Mouse (Mus musculus) megakaryocyte progenitor cell, adult 5-6 weeks (primary cell): ENCODE data around the gene Ptprd. TPM values are rescaled to one million over a fixed set of nuclear protein-coding genes. Genes with fewer than 3 reads are reported as not detected.
"Not testable (repeated sequence)": the region's sequence is repeated elsewhere in the genome, so short reads cannot be mapped to it uniquely, and the experiment has no call there.

Experiments
- ATAC-seq: replicated peaks from 2 replicates; pipeline ENCODE4 v1.8.0; 2016; ENCODE audit warnings: mild to moderate bottlenecking, moderate TSS enrichment, inconsistent platforms; ENCODE audit not compliant: poor library complexity
- total RNA-seq, 2 experiments: library from RNA; stranded (forward) in 1 of 2; stranded (reverse) in 1 of 2; fragments of 157-497, 149-512 nt in 1 of 2; fragments of 200-1000 nt in 1 of 2; gene quantifications; 2 replicates each; pipeline versions ENCODE4 v1.2.3 to v1.2.4; 2015 to 2017

Gene Ptprd
- total RNA-seq, 2 experiments from 2014 or later, result not detected

DNA sequence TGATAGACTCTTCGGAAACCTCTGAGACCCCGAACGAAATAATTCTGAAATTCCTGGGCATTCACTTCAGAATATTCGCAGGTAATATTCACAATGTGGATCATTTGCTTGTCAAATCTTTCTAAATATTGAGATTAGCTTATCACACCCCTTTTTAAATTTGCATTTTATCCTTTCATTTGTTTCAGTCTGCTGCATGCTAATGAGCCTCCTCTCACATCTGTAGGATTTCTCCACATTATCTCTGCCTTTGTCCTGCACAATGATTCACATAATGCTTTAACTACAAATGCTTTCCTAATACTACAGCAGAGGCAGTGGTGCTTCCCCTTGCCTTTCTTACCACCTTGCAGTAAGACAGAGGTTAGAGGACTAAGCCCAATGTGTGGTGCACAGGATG lies 229.7 kb downstream of the Ptprd start:
- no peak for ATAC-seq

DNA sequence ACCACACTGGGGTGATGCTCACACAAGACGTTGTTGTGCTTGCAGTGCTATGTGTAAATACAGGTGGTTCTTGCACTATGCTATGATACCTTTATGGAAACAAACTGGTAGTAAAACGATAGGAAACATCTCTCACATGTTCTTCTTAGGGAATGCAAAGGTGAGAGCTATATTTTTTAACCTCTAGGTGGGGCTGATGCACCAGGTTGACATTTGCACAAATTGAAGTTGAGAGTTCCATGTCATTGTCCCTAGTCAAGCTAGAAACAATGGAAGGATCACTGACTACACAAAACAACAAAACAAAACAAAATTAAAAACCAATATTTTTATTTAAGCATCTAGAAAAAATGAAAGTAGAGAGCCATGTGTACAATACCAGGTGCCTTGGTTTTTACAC lies 250.1 kb downstream of the Ptprd start:
- no peak for ATAC-seq

DNA sequence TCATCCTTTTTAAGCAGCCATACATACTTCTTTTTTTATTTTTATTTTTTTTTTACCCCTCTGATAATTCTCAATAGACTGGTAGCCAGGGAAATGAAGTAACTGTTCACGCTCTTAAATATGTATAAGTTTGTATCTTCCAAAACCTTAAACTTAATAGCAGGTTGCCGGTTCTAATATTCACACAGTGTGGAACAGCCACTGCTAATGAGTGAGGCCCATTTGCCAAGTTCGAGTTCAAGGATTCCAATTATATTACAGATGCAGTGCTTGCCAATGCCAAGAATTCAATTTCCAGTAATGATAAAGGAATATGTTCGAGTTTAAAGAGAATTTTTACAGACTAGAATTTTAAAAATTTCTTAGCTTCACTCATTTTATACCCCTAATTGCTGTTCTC lies 322.3 kb downstream of the Ptprd start:
- ATAC-seq, result no peak

DNA sequence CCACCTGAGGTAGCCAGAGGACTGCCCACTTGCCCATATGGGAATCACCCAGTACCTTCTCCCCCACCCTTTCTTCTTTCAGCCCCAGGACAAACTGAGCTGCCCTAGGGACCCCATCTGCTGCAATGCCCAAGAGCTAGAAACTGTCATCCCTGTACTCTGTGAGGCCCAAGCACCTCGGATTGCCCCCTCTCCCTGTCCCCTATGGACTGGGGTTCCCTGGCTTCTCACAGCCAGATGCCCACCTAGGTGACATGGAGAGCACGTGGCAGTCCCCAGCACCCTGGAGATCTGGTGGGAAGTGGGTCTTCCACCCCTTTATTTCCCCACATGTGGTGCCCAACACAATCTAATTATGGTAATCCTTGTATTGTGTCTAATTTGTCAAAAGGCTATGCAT lies 331.5 kb downstream of the Ptprd start:
- ATAC-seq, result no peak

DNA sequence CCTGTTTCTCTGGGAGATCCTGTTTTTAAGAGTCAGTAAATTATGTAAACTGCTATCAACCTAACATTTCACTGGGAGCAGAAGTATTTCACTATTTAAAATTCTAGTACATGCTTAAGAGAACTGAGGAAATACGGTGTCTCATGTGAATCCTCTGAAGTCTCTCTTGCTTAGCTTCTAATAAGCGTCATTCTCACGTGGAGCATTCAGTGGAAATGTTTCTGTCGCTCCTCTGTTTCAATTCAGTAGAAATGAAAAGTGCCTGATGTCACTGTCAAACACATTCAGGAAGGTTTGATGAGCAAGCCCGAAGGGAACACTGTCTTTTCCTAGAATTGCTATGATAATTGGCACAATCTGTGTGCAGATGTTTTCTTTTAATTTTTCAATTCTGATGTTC lies 350.5 kb downstream of the Ptprd start:
- no peak for ATAC-seq

DNA sequence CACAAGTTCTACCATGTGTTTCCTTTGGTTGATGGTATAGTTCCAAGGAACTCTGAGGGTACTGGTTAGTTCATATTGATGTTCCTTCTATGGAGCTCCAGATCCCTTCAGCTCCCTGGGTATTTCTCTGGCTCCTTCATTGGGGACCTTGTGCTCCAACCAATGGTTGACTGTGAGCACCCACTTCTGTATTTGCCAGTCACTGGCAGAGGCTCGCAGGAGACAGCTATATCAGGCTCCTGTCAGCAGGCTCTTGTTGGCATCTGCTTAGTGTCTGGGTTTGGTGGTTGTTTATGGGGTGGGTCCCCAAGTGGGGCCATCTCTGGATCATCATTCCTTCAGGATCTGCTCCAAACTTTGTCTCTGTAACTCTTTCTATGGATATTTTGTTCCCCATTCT lies 414.4 kb downstream of the Ptprd start:
- not testable (repeated sequence) for ATAC-seq

DNA sequence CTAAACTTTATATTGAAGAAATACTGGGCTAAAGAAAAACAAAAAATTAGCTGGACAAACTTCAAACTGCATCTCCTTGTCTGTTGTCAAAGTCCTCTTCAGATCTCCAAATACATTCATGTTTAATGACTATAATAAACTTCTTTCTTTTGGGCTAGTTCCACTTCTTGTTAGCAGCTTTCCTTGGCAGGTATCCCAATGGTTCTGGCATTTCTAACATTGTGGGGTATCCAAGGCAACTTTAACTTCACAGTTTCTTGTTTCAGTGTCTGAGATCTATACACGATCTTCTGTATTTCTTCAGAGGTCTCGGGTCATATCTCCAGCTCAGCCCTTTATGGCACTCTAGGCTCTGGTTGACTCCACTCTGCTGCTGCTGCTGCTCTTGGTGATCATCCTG lies 434.5 kb downstream of the Ptprd start:
- ATAC-seq, result no peak

DNA sequence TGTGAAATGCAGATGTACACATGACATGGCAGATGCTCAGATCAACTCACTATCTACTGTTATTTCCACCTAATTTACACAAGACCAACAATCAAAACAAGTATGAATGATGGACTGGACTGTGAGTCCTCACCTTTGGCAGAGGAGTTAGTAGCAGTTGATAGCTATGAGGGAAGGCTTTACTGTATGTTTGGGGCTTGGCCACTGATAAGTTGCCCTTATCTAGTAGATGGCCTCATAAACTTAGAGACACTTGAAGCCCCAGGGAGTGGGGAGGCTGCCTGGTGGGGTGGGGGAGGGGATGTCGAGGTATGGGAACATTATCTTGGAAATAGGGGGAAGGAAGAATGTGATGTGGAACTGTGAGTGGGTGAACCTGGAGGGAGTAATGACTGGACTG lies 448.0 kb downstream of the Ptprd start:
- no peak for ATAC-seq

DNA sequence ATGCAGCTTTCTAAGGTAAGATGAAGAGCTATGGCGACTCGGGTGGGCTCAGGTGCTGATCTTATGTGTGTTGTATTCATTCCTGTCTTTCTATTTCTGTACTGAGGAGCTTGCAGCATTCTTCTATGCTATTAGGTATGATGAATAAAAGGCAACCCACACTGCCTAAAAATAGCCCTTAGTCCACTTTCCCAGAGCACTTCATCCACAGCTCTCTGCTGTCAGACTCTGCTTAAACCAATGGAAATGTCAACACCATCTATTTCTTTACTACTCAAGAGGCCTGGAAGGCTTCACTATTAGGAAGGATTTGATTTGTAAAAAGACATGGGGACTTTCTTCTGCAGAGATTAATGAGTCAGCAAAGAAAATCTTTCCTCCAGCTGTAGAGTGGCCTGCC lies 468.4 kb downstream of the Ptprd start:
- ATAC-seq, result no peak

DNA sequence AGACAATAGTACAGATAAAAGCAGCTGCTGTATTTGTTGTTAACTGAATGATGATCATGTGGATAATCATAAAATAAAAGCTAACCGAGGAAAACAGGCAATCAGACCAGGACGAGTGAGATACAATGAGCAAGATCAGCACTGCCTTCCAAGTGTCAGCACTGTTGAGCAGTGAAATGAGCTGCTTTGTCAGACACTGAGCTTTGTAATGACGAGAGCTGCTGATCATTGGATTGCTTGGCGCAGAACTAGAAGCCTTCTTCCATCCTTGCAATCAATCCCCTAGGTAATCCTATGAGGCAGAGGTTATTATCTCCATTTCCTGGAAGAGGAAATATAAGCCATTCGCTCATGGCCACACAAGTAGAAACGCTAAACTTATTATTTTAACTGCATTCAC lies 489.9 kb downstream of the Ptprd start:
- no peak for ATAC-seq

DNA sequence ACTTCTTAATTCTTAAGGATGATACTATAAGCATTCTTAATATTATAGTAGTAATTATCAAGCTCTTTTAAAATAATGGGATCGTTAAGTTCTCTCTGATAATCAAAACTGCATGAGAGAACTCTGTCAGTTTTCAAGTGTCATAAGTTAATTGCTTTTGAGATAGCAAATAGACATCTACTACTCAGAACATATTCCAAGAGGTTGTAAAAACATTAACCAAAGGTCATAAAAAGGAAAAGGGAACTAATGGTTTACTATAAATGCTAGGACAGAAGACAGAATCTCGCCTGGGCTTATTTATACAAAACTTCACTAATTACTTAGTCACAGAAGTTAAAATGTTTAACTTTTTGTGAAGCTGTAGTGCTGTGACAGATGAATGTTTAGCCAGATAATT lies 494.0 kb downstream of the Ptprd start:
- ATAC-seq, result no peak

DNA sequence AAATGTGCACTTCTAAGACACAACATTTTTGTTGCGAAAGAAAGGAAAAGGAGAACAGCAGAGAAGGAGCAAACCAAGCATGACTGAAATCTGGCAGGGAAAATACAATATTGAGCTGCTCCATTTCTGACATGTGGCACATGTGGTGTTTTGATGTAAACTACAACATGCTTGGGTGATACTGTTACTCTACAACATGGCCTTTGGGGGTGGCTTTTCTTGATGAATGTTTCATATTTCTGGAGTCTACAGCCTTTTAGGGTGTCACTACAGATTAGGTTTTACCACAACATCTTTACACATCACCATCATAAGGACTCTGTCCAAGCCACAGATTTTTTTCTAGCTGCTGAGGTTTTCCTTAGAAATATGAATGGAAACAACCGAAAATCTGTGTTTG lies 501.5 kb downstream of the Ptprd start:
- no peak for ATAC-seq

DNA sequence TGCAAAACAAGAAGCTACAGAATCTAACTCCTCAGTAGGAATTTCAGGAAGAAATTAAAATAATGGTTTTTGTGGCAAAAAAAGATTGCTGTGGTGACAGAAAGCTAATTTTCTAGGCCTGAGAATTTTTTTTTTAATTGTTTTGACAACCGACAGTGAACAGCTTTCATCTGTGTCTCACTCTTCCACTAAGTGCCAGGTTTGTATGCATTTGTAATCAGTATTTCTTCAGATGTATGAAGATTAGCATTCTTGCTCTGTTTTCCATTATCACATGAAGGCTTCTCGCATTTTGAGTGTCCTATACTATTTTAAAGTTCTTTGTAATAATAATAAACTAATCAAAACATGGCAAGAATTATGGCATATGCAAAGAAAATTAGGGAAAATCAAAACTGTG lies 513.5 kb downstream of the Ptprd start:
- ATAC-seq, result no peak

DNA sequence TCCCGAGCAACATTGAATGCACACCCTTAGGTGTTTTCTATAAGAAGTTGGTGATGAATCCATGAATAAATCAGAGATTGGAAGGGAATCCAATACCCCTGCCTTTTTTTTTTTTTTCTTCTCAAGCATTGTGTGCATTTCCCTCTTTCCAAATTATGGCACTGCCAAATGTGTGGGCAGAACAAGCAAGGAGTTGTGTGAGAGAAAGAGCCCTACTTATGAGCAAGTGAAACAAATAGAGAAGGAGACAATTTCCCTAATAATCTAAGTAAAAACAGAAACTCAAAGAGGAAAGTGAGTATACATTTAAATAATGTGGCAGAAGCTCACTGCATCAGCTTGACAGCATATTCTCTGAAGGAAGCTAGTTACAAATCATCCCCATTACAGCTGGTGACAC lies 536.0 kb downstream of the Ptprd start:
- ATAC-seq, result no peak

DNA sequence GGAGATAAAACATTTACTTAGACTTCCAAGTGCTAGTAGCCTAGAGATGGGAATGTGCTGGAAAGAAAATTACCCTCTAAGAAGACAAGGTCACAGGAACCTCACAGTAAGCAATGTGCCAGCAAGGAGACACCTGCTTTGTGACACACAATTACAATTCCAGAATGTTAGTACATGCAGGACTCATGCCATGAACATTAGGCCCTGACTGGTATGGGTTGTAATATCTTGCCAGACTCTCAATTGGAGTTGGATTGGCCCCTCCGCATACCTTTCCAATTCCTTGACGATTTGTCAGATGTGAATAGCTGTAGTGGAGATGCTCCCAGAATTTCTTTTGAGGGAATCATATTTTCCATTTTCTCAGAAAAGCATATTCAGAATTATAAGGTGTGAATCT lies 547.0 kb downstream of the Ptprd start:
- ATAC-seq, result no peak

DNA sequence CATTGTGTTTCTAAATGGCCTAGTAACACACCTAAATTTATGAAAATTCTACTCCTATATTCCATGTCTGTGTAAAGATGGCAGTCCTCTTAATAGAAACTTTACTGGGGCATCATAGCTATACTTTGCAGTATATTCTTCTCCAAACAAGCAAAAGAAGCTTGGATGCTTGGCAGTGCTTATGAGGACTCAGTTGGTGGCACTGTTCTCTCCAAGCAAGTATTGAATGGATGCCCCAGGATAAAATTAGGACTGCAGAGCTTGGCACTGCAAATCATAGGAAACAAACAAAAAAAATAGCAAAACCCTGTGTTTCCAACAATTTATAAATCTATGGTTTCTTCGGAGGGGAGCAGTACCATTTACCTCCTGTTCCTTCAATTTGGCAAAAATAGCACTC lies 549.5 kb downstream of the Ptprd start:
- no peak for ATAC-seq

DNA sequence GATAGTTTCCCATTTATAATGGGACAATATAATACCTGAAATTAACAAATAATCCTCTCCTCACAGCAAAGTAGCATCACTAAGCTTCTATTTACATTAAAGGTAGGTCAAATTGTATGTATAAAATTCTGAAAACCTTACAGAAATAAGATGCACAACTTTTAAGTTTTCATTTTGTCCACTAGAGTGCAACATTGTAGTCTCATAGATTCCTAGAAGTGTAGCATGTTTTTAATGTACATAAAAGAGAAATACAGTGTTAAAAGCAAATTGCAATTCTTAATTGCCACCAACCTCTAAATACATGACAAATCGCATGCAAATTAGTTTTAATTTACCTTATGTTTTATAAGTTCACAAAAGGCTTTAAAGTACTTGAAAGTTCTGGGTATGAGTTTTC lies 556.1 kb downstream of the Ptprd start:
- no peak for ATAC-seq

DNA sequence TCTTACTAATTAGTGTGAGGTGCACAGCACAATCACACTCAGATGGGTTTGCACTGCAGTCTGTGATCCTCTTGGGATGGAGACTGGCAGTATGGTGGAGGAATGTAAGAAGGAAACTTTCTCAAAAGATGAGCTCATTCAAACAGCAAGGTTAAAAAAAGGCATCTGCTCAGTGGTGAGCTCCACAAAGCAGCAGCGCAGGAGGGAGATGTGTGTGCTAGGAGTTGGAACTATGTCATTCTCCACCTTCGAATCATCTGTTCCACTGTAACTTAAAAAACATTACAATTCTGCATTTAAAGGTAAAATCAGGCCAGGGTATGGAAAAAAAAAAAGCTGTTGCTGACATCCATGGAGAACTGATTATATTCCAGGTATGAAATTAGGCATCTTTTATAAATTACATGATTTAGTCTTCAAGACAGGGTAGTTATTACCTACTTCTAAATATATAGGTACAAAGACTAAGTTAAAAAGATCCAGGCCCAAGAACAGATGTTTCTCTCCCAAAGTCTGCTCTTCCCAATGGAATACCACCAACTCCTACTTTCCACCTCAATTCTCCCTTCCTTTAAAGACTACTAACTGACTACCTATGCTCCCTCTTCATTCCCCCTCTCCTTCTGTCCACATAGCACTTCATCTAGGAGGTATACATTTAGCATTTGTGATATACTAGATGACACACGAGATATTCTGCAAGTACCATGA lies 562.0 kb downstream of the Ptprd start:
- ATAC-seq, result no peak

DNA sequence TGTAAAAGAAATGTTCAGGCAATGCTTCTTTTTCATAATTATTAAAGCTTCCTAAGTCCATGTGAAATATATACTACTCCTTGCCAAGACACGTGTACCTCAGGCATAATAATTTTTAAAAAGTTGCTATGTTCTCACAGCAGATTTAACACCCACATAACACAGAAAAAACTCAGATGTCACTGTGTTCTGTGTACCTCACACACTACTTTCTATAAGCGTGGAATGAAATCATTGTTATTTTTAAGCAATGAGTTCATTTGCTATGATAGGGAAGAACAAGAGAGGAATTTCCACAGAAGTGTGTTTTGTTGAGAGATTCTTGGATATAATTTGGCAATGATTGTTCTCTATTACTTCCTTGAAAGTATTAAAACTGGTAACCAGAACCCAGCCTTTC lies 562.9 kb downstream of the Ptprd start:
- ATAC-seq, result no peak

DNA sequence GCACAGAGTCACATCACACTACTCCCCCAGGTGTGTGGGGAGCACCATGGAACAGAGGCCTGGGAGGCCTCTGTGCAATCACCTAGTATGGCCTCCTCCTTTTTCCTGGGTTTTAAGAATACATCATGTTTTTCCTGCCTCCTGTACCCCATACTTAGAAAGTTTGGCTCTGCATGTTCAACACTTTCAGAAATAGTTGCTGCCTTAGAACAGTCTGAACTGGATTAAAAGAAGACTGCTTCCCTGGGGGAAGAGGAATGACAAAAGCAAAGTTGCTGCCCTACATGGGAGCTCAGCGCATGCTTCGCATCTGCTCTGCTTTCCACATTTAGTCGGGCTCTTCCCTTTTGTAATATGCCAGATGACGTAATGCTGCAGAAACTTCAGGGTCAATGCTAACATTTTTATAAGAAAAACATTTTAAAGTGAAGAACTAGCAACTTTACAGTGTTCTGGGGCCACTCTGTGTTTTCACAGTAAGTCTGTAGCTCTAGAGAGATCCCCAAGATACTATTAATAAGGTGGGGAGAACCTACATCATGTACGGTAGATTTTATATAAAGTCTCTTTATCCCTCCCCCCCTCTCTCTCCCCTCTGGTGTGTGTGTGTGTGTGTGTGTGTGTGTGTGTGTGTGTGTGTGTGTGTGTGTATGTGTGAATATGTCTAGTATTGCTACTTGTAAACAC lies 564.2 kb downstream of the Ptprd start:
- ATAC-seq, result no peak

DNA sequence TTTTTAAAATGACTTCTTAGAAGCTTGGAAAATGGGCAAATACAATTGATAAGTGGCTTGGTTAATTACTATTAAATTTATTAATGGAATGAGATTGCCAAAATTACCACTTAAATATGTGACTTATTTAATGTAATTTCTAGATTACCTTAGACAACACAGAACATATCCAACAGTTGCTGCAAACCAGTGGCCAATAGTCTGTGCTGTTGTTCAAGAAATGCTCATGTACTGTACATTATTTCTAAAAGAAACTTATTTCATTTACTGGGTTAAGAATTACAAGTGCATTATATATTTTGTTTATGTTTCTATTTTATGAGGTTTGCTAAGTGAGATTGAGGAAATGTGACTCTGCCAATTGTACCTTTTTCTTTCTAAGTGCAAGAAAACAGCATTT lies 567.3 kb downstream of the Ptprd start:
- ATAC-seq, result no peak

DNA sequence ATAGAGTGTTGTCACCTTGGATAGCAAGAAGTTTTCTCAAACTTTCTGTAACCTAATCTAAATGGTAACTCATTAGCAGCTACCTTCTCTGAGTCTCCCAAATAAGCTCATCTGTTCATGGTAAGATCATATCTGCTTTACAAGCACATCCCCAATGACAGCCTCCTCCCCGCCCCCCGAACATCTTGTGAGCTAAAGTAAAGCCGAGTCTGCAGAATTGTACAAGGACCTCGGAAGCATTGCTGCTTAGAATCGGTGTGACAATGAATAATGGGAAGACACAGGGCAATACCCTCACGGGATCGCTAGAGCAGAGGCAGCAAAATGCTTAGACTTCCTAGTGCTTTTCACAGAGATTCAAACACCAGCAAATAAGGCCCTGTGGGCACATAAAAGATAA lies 571.7 kb downstream of the Ptprd start:
- no peak for ATAC-seq

DNA sequence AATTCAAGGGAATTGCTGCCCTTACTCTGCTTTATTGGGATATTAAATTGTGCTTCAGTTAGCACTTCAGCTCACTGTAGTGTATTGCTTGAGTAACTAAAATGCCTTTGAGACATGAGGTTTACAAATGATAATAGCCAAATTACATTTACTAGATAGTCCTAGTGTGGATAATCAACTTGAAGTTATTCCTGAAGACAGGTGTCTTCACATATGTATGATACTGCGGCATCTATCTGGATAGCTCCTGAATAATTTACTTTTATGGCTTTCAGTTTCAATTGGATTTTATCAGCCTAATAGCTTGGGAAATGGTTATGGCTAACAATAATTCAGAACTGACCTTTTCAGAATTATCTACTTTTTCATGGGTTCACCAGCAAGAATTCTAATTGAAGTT lies 598.6 kb downstream of the Ptprd start:
- no peak for ATAC-seq
